Mouse (Mus musculus): ENCODE results near the gene C1ql4.
"Not testable (repeated sequence)": the region's sequence is repeated elsewhere in the genome, so short reads cannot be mapped to it uniquely, and the experiment has no call there.

The C1ql4 gene

GRCm38 (mm10) chr15:99098493-99098861 lies 10.9 kb upstream of the C1ql4 start:
- no peak for DNase-seq (ENCODE audit: low spot score in 2 of 2)

GRCm38 (mm10) chr15:99097840-99098492 lies 10.3 kb upstream of the C1ql4 start:
- no peak for DNase-seq (ENCODE audit: low spot score in 2 of 2)

- DNase-seq (ENCODE audit: low spot score in 2 of 2), result no peak
These were observed 9.3 kb upstream of the C1ql4 start for GRCm38 (mm10) chr15:99096831-99097500.

GRCm38 (mm10) chr15:99096061-99096793 lies 8.6 kb upstream of the C1ql4 start:
- DNase-seq (ENCODE audit: low spot score in 2 of 2), result no peak

- no peak for DNase-seq (ENCODE audit: low spot score in 2 of 2)
These were observed 7.7 kb upstream of the C1ql4 start for GRCm38 (mm10) chr15:99095356-99095755.

- DNase-seq (ENCODE audit: low spot score in 2 of 2), result no peak
These were observed 7.1 kb upstream of the C1ql4 start for GRCm38 (mm10) chr15:99094631-99095270.

- no peak for DNase-seq (ENCODE audit: low spot score in 2 of 2)
These were observed 6.0 kb upstream of the C1ql4 start for GRCm38 (mm10) chr15:99093291-99094258.

GRCm38 (mm10) chr15:99092870-99093269 lies 5.3 kb upstream of the C1ql4 start, which contains the start of gene Dnajc22:
Gene Dnajc22, plus strand, starts transcription at chr15:99093170.
- no peak for DNase-seq (ENCODE audit: low spot score in 2 of 2)

GRCm38 (mm10) chr15:99089069-99089468 lies 1.5 kb upstream of the C1ql4 start:
- no peak for DNase-seq (ENCODE audit: low spot score in 2 of 2)

GRCm38 (mm10) chr15:99088292-99088691 lies 675 bp upstream of the C1ql4 start:
- peak; percentile 44 to 53 for DNase-seq (ENCODE audit: low spot score in 2 of 2)

- DNase-seq (ENCODE audit: low spot score in 2 of 2), result no peak
These were observed 1.6 kb downstream of the C1ql4 start for GRCm38 (mm10) chr15:99085997-99086396.

GRCm38 (mm10) chr15:99084618-99085017 lies 3.0 kb downstream of the C1ql4 start:
- no peak for DNase-seq (ENCODE audit: low spot score in 2 of 2)

- DNase-seq (ENCODE audit: low spot score in 2 of 2), result no peak
These were observed 3.6 kb downstream of the C1ql4 start for GRCm38 (mm10) chr15:99083867-99084557.

GRCm38 (mm10) chr15:99083258-99083657 lies 4.4 kb downstream of the C1ql4 start:
- peak in 1 of 2 experiments; percentile 33 for DNase-seq (ENCODE audit: low spot score in 2 of 2)

GRCm38 (mm10) chr15:99082840-99083239 lies 4.8 kb downstream of the C1ql4 start:
- no peak for DNase-seq (ENCODE audit: low spot score in 2 of 2)

- no peak for DNase-seq (ENCODE audit: low spot score in 2 of 2)
These were observed 5.3 kb downstream of the C1ql4 start for GRCm38 (mm10) chr15:99082322-99082721.

- no peak for DNase-seq (ENCODE audit: low spot score in 2 of 2)
These were observed 7.8 kb downstream of the C1ql4 start for GRCm38 (mm10) chr15:99079804-99080203.

GRCm38 (mm10) chr15:99078181-99078910 lies 9.3 kb downstream of the C1ql4 start:
- no peak for DNase-seq (ENCODE audit: low spot score in 2 of 2)

- not testable (repeated sequence) for DNase-seq (ENCODE audit: low spot score in 2 of 2)
These were observed 11.6 kb downstream of the C1ql4 start for GRCm38 (mm10) chr15:99076011-99076410.

Data from spleen, postnatal 36 days (tissue).